Mouse (Mus musculus) C2C12 (cell line): ENCODE measurements at regions not wholly inside any gene's neighbourhood (a gene's known extent, or its start where the extent isn't known, plus 50 kb on each side); places are given as distances from the start of the nearest gene placed in this dataset.

Experiments
- CEBPB ChIP-seq: IDR thresholded peaks from one replicate; pipeline ENCODE4 v1.6.1; 2011; ENCODE audit warnings: low read depth, mild to moderate bottlenecking, control low read depth, moderate library complexity
- CTCF ChIP-seq: IDR thresholded peaks from one replicate; pipeline ENCODE4 v1.5.1; 2011; ENCODE audit not compliant: control insufficient read depth, insufficient read depth, insufficient read length
- MYOD1 ChIP-seq: IDR thresholded peaks from one replicate; pipeline ENCODE4 v1.6.1; 2011; ENCODE audit warnings: low read depth; ENCODE audit not compliant: control insufficient read depth, insufficient read length
- MYOG ChIP-seq: IDR thresholded peaks from one replicate; pipeline ENCODE4 v1.6.1; 2011; ENCODE audit not compliant: control insufficient read depth, insufficient read length; ENCODE audit errors: extremely low read depth
- USF1 ChIP-seq: IDR thresholded peaks from one replicate; pipeline ENCODE4 v1.6.1; 2011; ENCODE audit warnings: low read depth, mild to moderate bottlenecking, control low read depth, moderate library complexity

DNA sequence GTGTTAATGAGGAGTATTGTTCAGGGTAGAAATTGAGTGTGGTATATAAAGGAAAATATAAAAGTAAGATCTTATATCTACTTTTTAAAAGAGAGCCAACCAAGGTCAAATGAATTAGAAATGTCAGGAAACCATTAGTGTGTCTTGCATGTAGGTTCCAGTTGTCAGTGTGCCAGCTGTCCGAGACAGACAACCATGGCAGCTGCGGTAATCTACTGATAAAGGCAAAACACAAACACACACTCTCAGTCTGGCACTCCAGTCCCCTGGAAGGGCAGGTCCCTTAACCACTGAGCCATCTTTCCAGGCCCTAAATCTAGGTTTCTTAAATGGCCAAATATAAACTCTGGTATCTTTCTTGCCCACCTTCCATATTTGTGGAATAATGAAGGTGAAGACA, 294.6 kb downstream of the Slc30a10 start:
- TF ChIP-seq USF1 (no peak), MYOG (no peak), MYOD1 (no peak), CTCF (no peak), CEBPB (no peak)
